Mouse (Mus musculus) midbrain, embryonic 11.5 days (tissue): ENCODE measurements at regions not wholly inside any gene's neighbourhood (a gene's known extent, or its start where the extent isn't known, plus 50 kb on each side); places are given as distances from the start of the nearest gene placed in this dataset.

Experiments
- ATAC-seq: fragments of 200-750 bp; cut with Nextera tagmentation; 2 replicates; pipeline ENCODE4 v1.8.0; 2017; ENCODE audit warnings: moderate TSS enrichment, moderate library complexity; ENCODE audit not compliant: low FRiP score
- DNase-seq: peaks from one replicate; pipeline ENCODE4 v3.0.0; 2015; ENCODE audit warnings: low spot score; ENCODE audit errors: missing footprints
- H3K27ac ChIP-seq: fragments of 300-500 bp; sonication (generic); 2 replicates; pipeline ENCODE4 v1.5.1; 2014; ENCODE audit warnings: low read depth, low read length
- H3K27me3 ChIP-seq: fragments of 300-500 bp; sonication (generic); 2 replicates; pipeline ENCODE4 v1.6.1; 2014; ENCODE audit warnings: mild to moderate bottlenecking, low read length, moderate library complexity, mixed read lengths; ENCODE audit not compliant: control insufficient read depth, insufficient read depth
- H3K36me3 ChIP-seq: fragments of 300-500 bp; sonication (generic); 2 replicates; pipeline ENCODE4 v1.6.1; 2014; ENCODE audit warnings: mild to moderate bottlenecking, low read length, moderate library complexity, mixed read lengths; ENCODE audit not compliant: control insufficient read depth, insufficient read depth
- H3K4me1 ChIP-seq: fragments of 300-500 bp; sonication (generic); 2 replicates; pipeline ENCODE4 v1.6.1; 2014; ENCODE audit warnings: low read length; ENCODE audit not compliant: control insufficient read depth, insufficient read depth
- H3K4me2 ChIP-seq: fragments of 300-500 bp; sonication (generic); 2 replicates; pipeline ENCODE4 v1.6.1; 2014; ENCODE audit warnings: mild to moderate bottlenecking, moderate library complexity
- H3K4me3 ChIP-seq: fragments of 300-500 bp; sonication (generic); 2 replicates; pipeline ENCODE4 v1.5.1; 2014; ENCODE audit warnings: low read depth, low read length
- H3K9ac ChIP-seq: fragments of 300-500 bp; sonication (generic); 2 replicates; pipeline ENCODE4 v1.6.1; 2014; ENCODE audit warnings: low read length
- H3K9me3 ChIP-seq: fragments of 300-500 bp; sonication (generic); 2 replicates; pipeline ENCODE4 v1.6.1; 2016; ENCODE audit warnings: low read length; ENCODE audit not compliant: control insufficient read depth
- WGBS: fragments of 180-500 bp; shearing (Covaris S2); extraction: QIAGEN DNeasy Blood & Tissue Kit; methylation state at CpG from one replicate; pipeline ENCODE4 v1.1.7; 2014; 5-methylcytosine and 5-hydroxymethylcytosine counted together

DNA sequence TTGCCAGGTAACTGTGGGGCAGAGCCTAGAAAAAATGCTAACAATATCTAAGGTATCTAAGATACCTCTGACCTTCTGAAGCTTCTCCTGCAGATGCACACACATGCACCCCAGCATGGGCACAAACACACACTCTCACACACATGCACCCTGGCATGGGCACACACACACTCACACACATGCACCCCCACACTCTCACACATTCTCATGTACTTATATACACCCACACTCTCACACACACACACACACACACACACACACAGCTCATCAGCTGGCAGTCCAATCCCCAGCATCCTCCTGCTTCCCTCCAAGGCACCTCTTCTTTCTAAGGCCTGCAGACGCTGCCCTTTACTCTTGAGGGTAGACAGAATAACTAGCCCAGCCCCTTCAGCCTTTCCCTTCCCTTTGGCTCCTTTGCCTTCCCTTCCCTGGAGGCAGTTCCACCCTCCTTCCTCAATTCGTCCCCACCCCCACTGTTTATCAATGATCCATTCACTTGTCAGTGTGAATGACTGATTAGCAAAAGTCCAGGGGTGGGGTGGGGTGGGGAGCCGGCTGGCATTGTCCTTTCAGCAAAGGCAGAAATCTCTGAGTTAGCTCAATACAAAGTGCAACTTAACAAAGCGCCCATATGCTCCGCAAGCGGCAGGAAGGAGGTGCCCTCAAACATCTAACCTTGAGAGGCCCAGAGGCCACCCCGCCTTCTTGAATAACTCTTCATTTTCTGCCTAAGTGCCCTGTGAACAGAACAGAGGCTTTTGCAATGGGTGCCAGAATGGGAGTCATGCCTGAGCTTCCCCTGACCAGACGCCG, 102.1 kb downstream of the Gm9376 start:
- no peaks in the 10 kb centered on the region for H3K27me3 ChIP-seq
- H3K36me3 ChIP-seq = no peaks in the 10 kb centered on the region
- peaks cover 21% of the 10 kb centered on the region for H3K4me1 ChIP-seq
- no peaks in the 10 kb centered on the region for H3K9me3 ChIP-seq
- DNase-seq = peak; percentile 91
- 18% methylated on average over 9 of the region's 9 CpGs for WGBS
- peak; percentile 75 for ATAC-seq
- 0 out of 2 replicates have a peak overlapping the region, but pooled peaks have one; percentile 18 for H3K9ac ChIP-seq
- H3K4me3 ChIP-seq = no peak overlapping the region
- H3K4me2 ChIP-seq = peak overlapping the region; percentile 10
- no peak overlapping the region for H3K27ac ChIP-seq

GRCm38 (mm10) chr14:118371336-118371735, 104.6 kb downstream of the Gm9376 start:
- Histone ChIP-seq H3K36me3 (no peaks in the 10 kb centered on the region), H3K27me3 (no peaks in the 10 kb centered on the region), H3K9me3 (no peaks in the 10 kb centered on the region), H3K4me1 (peaks cover 19% of the 10 kb centered on the region), H3K4me3 (no peak overlapping the region), H3K27ac (no peak overlapping the region), H3K9ac (no peak overlapping the region), H3K4me2 (no peak overlapping the region)
- DNase-seq = no peak
- ATAC-seq = no peak
- WGBS = 94% methylated on average over 15 of the region's 15 CpGs

DNA sequence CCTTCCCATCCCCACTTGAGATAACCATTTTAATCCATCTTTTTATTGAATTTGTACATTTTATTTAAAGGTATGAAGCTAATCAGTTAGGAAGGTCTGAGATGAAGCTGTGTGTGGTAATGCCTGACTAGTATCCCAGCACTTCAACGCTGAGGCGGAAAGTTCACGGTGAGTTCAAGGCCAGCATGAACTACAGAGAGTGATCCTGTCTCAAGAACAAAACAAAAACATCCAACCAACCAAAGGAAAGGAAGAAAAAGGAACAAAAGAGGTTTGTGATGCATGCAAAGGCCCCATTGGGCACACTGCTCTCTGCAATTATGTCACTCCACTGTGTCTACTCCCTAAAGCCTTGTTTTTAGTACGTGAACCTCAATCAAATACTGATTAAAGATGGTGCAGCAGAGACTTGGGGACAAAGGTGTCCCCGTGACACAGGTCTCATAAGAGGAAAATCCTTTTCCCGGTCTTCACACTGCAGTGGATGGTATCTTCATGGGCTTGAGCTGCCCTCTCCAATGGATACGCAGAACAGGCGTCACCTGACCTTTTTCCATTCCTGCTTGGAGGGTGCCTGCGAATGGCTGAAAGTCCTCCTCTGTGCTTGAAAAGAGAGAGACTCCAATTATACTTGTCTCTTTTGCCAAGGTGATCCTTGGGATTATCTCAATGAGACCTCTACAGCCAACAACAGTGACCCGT, 108.2 kb downstream of the Gm9376 start:
- Histone ChIP-seq H3K9ac (no peak overlapping the region), H3K27me3 (no peaks in the 10 kb centered on the region), H3K27ac (no peak overlapping the region), H3K4me2 (no peak overlapping the region), H3K4me1 (peaks cover 8% of the 10 kb centered on the region; the same call in 1 of the 2 replicates), H3K36me3 (no peaks in the 10 kb centered on the region), H3K4me3 (no peak overlapping the region), H3K9me3 (no peaks in the 10 kb centered on the region)
- DNase-seq (peak; percentile 77), ATAC-seq (no peak)
- WGBS = 90% methylated on average over 10 of the region's 10 CpGs

DNA sequence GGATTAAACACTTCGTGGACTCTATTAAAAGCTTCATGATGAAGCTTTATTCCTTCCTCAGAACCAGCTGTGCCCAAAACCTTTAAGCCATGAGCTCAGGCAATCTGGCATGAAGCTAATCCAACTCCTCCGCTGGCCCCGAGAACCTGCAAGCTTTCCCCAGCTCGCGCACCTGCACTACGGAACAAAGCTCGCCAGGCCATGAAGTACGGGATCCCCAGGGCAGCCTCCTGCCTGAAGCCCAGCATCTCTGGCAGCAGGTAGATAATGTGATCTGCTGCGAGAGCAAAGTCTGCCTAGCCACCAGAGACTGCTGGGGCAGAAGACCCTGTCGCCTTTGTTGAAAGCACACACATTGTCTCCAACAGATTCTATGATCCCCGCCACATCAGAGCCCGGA, 108.9 kb downstream of the Gm9376 start:
- 95% methylated on average over 12 of the region's 12 CpGs for WGBS
- H3K4me1 ChIP-seq = peaks cover 9% of the 10 kb centered on the region; the same call in 1 of the 2 replicates

GRCm38 (mm10) chr14:118379624-118380023, 112.9 kb downstream of the Gm9376 start:
- 36% methylated on average over 8 of the region's 8 CpGs for WGBS
- no peak overlapping the region for H3K4me3 ChIP-seq
- no peaks in the 10 kb centered on the region for H3K36me3 ChIP-seq
- H3K27ac ChIP-seq = no peak overlapping the region
- H3K9me3 ChIP-seq = no peaks in the 10 kb centered on the region
- ATAC-seq (peak; percentile 63), DNase-seq (no peak)
- peaks cover 11% of the 10 kb centered on the region; the same call in 1 of the 2 replicates for H3K4me1 ChIP-seq
- H3K9ac ChIP-seq = no peak overlapping the region
- H3K27me3 ChIP-seq = no peaks in the 10 kb centered on the region
- H3K4me2 ChIP-seq = no peak overlapping the region

More for the DNA sequence above, 108.9 kb downstream of the Gm9376 start:
- no peaks in the 10 kb centered on the region for H3K9me3 ChIP-seq
- H3K27ac ChIP-seq = no peak overlapping the region
- H3K4me2 ChIP-seq = no peak overlapping the region
- DNase-seq = peak; percentile 64
- no peaks in the 10 kb centered on the region for H3K27me3 ChIP-seq
- no peak for ATAC-seq
- no peaks in the 10 kb centered on the region for H3K36me3 ChIP-seq
- H3K4me3 ChIP-seq = no peak overlapping the region
- no peak overlapping the region for H3K9ac ChIP-seq

- no peaks in the 10 kb centered on the region for H3K36me3 ChIP-seq
- H3K9me3 ChIP-seq = no peaks in the 10 kb centered on the region
- no peak for DNase-seq
- no peak overlapping the region for H3K4me2 ChIP-seq
- ATAC-seq = peak; percentile 65
- no peaks in the 10 kb centered on the region for H3K27me3 ChIP-seq
- H3K9ac ChIP-seq = no peak overlapping the region
- H3K4me1 ChIP-seq = peaks cover 5% of the 10 kb centered on the region; the same call in 1 of the 2 replicates
- no peak overlapping the region for H3K4me3 ChIP-seq
- 35% methylated on average over 7 of the region's 7 CpGs for WGBS
- no peak overlapping the region for H3K27ac ChIP-seq
Measured at GRCm38 (mm10) chr14:118385529-118385932, 118.8 kb downstream of the Gm9376 start.

DNA sequence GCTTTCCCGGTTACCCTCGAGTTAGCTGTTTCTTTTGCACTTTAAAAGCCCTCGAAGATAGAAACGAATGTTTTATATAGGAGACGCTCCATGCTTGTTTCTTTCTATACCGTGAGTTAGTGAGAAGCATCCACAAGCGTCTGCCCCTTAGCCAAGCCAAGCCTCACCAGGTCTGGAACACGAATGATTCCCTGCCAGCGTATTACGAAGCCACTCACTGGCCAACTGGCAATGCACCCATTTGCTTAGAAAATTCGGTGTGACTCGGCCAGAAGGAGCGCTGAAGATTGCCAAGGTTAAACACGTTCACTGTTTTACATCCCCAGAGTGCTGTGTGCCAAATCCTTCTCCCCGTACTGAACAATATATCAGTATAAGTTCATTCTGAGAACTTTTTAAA, 121.3 kb downstream of the Gm9376 start:
- ATAC-seq = no peak
- 89% methylated on average over 15 of the region's 15 CpGs for WGBS
- Histone ChIP-seq H3K9ac (no peak overlapping the region), H3K4me1 (peaks cover 5% of the 10 kb centered on the region; the same call in 1 of the 2 replicates), H3K4me3 (no peak overlapping the region), H3K27ac (no peak overlapping the region), H3K36me3 (no peaks in the 10 kb centered on the region), H3K27me3 (no peaks in the 10 kb centered on the region), H3K4me2 (no peak overlapping the region), H3K9me3 (no peaks in the 10 kb centered on the region)
- no peak for DNase-seq

DNA sequence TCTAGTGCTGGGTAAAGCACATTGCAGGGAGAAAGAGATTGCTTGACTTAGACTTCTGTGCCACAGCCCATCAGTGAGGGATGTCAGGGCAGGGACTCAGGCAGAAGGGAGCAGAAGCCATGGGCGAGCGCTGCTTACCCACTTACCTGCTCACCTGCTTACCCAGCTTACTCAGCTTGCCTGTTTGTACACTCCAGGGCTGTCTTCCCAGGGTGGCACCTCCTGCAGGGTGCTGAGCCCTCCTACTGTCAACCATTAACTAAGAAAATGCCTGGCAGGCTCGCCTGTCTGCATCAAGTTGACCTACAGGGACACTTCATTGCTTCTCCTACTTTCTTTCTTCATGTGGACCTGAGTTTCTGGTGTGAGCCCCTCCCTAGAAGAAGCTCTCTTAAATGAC, 124.0 kb downstream of the Gm9376 start:
- Histone ChIP-seq H3K9ac (no peak overlapping the region), H3K4me3 (no peak overlapping the region), H3K4me2 (no peak overlapping the region), H3K36me3 (no peaks in the 10 kb centered on the region), H3K4me1 (no peaks in the 10 kb centered on the region), H3K27ac (no peak overlapping the region), H3K9me3 (no peaks in the 10 kb centered on the region), H3K27me3 (no peaks in the 10 kb centered on the region)
- ATAC-seq (no peak), DNase-seq (no peak)
- WGBS = 76% methylated on average over 3 of the region's 3 CpGs

GRCm38 (mm10) chr14:118391561-118391960, 124.8 kb downstream of the Gm9376 start:
- Histone ChIP-seq H3K4me3 (no peak overlapping the region), H3K4me1 (no peaks in the 10 kb centered on the region), H3K27ac (no peak overlapping the region), H3K36me3 (no peaks in the 10 kb centered on the region), H3K27me3 (no peaks in the 10 kb centered on the region), H3K4me2 (no peak overlapping the region), H3K9me3 (no peaks in the 10 kb centered on the region), H3K9ac (no peak overlapping the region)
- 96% methylated on average over 5 of the region's 5 CpGs for WGBS
- DNase-seq (no peak), ATAC-seq (no peak)
